Mouse (Mus musculus) limb, embryonic 10.5 days (tissue): ENCODE measurements at regions not wholly inside any gene's neighbourhood (a gene's known extent, or its start where the extent isn't known, plus 50 kb on each side); places are given as distances from the start of the nearest gene placed in this dataset.

ENCODE experiments used
- DNase-seq: peaks from one replicate; pipeline ENCODE4 v3.0.0-alpha.2; 2017; ENCODE audit warnings: low spot score
- H3K27ac ChIP-seq: fragments of 300-500 bp; sonication (generic); 2 replicates; pipeline ENCODE4 v1.5.1; 2016; ENCODE audit warnings: mild to moderate bottlenecking
- H3K27me3 ChIP-seq: fragments of 300-500 bp; sonication (generic); 2 replicates; pipeline ENCODE4 v1.6.1; 2016; ENCODE audit warnings: low read depth, mild to moderate bottlenecking; ENCODE audit not compliant: poor library complexity, severe bottlenecking
- H3K36me3 ChIP-seq: fragments of 300-500 bp; sonication (generic); 2 replicates; pipeline ENCODE4 v1.6.1; 2016; ENCODE audit warnings: mild to moderate bottlenecking, moderate library complexity
- H3K4me1 ChIP-seq: fragments of 300-500 bp; sonication (generic); 2 replicates; pipeline ENCODE4 v1.6.1; 2016
- H3K4me3 ChIP-seq: fragments of 300-500 bp; sonication (generic); 2 replicates; pipeline ENCODE4 v1.5.1; 2016; ENCODE audit warnings: mild to moderate bottlenecking, moderate library complexity
- H3K9me3 ChIP-seq: fragments of 300-500 bp; sonication (generic); replicated peaks from 2 replicates; pipeline ENCODE4 v1.6.1; 2016; ENCODE audit warnings: mild to moderate bottlenecking
- WGBS: fragments of 180-500 bp; shearing (Covaris S2); methylation state at CpG from one replicate; pipeline ENCODE4 v1.1.7; 2016; 5-methylcytosine and 5-hydroxymethylcytosine counted together

DNA sequence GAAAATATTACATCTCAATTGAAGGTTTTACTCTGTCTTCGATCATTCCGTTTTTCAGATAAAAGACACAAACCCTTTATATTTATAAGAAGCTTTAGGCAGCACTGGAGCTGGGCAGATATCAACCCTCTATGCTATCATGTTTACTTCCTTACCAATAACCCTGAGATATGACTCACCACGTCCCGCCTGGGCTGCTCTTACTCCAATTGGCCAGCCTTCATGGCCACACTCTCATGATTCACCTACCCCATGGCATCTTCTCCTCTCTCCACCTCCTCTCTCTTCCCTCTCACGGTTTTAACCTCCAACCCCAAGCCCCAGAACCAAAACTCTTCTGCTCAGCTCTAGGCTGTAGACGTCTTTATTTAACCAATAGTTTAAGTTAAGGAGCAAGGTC is 171.9 kb upstream of the Ubl3 start:
- WGBS = 89% methylated on average over 6 of the region's 6 CpGs
- Histone ChIP-seq H3K4me1 (no peaks in the 10 kb centered on the region), H3K27me3 (no peaks in the 10 kb centered on the region), H3K27ac (no peak overlapping the region), H3K4me3 (no peak overlapping the region), H3K9me3 (no peaks in the 10 kb centered on the region), H3K36me3 (no peaks in the 10 kb centered on the region)
- no peak for DNase-seq

DNA sequence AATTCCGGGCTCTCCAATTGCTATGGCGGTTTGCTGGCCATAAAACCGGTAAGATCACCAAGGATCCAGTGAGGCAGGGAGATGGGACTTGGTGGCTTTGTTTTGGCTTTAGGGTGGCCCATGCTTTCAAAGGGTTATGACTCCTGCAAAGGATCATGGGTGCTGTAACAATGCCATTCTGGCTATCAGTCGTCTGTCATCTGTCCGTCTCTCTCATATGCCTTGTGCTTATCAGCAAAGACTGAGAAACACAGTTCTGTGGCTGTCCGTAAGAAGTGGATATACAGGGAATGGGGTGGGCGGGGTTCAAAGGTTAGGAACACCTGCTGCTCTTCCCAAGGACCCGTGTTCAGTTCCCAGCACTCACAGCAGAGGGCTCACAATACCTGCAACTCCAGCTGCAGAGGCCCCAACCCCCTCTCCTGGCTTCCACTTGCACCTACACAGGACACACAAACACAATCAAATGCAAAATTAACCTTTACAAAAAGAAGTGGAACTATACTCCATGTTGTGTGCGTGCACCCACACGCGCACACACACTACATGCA is 171.2 kb upstream of the Ubl3 start:
- Histone ChIP-seq H3K4me3 (no peak overlapping the region), H3K27me3 (no peaks in the 10 kb centered on the region), H3K9me3 (peaks cover 2% of the 10 kb centered on the region), H3K36me3 (no peaks in the 10 kb centered on the region), H3K4me1 (no peaks in the 10 kb centered on the region), H3K27ac (no peak overlapping the region)
- whole genome bisulfite sequencing = 92% methylated on average over 11 of the region's 11 CpGs
- no peak for DNase-seq

DNA sequence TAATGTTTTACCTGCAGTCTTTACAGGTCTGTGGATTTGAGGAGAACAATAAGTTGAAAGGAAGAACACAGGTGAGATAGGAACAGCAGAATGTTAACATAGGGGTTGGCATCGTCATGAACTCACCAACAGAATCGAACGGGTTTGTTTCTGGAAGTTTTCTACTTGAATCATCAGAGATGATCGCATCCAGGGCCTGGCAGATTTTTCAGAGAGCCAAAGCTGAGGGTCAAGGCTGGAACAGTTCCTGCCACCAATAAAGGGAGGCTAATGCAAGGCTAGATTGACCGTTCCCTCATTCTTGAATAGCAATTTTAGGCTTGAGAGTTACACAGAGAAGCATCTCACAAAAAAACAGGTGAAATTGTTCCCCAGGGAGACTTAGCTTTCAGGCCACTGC is 168.0 kb upstream of the Ubl3 start:
- Histone ChIP-seq H3K27me3 (no peaks in the 10 kb centered on the region), H3K9me3 (peaks cover 7% of the 10 kb centered on the region), H3K27ac (no peak overlapping the region), H3K36me3 (no peaks in the 10 kb centered on the region), H3K4me3 (no peak overlapping the region), H3K4me1 (no peaks in the 10 kb centered on the region)
- no peak for DNase-seq
- 90% methylated on average over 5 of the region's 5 CpGs for WGBS

DNA sequence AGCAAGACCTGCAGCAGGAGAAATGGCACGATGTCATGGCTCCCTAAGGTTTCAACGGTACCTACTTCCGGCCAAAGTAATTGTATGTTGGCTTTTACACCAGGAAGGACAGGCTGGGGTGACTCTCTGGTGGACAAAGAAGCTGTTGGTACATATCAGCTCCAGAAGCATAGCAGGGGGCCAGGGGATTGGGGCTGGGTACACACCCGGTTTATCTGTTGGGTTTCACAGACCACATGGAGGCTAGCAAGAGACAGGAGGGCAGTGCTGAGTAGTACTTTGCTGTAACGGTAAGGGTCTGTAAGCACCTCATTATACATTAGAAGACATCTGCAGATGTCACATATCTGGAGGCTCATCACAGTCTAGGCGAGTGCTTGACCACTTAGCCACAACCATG is 164.0 kb upstream of the Ubl3 start:
- Histone ChIP-seq H3K9me3 (peaks cover 7% of the 10 kb centered on the region), H3K4me1 (0 out of 2 replicates have a peak, but pooled peaks cover 4% of the 10 kb centered on the region), H3K27me3 (no peaks in the 10 kb centered on the region), H3K36me3 (no peaks in the 10 kb centered on the region), H3K4me3 (no peak overlapping the region), H3K27ac (no peak overlapping the region)
- WGBS = 96% methylated on average over 6 of the region's 6 CpGs
- no peak for DNase-seq

DNA sequence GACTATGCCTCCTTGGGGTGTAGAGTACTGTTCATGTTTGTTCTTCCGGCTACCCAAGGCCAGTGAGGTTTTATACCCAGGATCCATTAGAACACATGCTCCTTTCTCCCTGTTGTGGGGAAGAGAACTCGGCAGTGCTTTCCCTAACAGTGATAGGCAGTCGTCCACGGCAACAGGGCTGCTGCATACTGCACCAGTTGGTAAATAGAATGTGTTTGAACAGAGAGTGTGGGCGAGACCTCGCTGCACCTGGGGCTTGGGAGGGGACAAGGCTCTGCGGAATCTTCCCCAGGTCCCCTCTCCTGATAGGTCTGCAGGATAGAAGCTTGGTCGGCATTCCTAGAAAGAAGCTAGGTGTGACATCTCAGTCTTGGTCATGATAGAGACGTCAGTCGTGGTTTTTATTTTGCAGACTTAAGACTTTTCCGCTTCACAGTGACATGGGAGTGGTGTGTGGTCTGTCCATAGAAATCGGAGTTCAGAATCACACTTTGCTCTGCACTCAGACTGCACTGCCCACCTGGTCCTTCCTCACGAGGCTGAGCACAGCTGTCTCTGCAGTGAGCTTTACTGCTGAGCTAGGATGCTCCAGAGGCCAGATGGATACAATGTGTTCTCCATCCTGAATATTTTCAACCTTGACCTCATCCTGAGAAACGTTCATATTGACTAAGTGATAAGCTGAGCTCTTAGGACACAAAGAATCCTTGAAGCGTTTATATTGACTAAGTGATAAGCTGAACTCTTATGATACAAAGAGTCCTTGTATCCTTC is 162.8 kb upstream of the Ubl3 start:
- Histone ChIP-seq H3K9me3 (peaks cover 7% of the 10 kb centered on the region), H3K27ac (no peak overlapping the region), H3K4me3 (no peak overlapping the region), H3K27me3 (no peaks in the 10 kb centered on the region), H3K4me1 (0 out of 2 replicates have a peak, but pooled peaks cover 4% of the 10 kb centered on the region), H3K36me3 (no peaks in the 10 kb centered on the region)
- no peak for DNase-seq
- 85% methylated on average over 15 of the region's 15 CpGs for WGBS

DNA sequence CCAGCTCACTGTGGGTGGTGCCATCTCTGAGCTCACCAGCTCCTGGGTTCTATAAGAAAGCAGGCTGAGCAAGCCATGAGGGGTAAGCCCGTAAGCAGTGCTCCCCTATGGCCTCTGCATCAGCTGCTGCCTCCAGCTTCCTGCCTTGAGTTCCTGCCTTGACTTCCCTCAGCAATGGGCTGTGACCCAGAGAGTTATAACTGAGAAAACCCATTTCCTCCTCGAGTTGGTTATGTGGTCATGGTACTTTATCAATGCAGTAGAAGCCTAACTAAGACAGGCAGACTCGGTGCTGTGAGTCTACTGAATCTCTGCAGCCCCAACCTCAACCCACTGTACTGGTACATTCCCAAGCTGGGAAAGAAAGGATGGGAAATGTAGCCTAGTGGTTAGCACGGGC is 162.2 kb upstream of the Ubl3 start:
- DNase-seq = no peak
- no peak overlapping the region for H3K27ac ChIP-seq
- no peaks in the 10 kb centered on the region for H3K27me3 ChIP-seq
- no peaks in the 10 kb centered on the region for H3K36me3 ChIP-seq
- H3K4me3 ChIP-seq = no peak overlapping the region
- 82% methylated on average over 4 of the region's 4 CpGs for WGBS
- peaks cover 7% of the 10 kb centered on the region for H3K9me3 ChIP-seq
- 0 out of 2 replicates have a peak, but pooled peaks cover 4% of the 10 kb centered on the region for H3K4me1 ChIP-seq

DNA sequence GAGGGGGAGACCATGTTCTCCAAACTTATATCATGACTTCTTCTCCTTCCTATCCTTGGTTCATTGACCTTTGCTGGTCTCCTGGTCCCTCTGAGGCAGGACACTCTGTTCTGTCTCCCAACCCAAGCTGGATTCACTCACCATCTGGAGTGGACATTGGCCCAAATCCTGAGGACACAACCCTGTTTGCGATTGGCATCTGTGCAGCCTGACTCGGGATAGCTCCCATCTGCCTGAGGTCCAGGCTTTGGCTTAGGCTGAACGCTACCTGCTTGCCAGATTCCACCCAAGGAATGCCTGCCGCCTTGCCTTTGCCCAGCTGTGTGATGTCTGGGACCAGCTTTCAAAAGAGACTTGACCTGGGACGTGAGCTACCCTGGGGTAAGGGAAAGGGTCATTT is 161.2 kb upstream of the Ubl3 start:
- WGBS = 84% methylated on average over 5 of the region's 5 CpGs
- Histone ChIP-seq H3K4me1 (peaks cover 8% of the 10 kb centered on the region), H3K27me3 (0 out of 2 replicates have a peak, but pooled peaks cover 5% of the 10 kb centered on the region), H3K9me3 (peaks cover 5% of the 10 kb centered on the region), H3K4me3 (no peak overlapping the region), H3K27ac (no peak overlapping the region), H3K36me3 (no peaks in the 10 kb centered on the region)
- DNase-seq = no peak

DNA sequence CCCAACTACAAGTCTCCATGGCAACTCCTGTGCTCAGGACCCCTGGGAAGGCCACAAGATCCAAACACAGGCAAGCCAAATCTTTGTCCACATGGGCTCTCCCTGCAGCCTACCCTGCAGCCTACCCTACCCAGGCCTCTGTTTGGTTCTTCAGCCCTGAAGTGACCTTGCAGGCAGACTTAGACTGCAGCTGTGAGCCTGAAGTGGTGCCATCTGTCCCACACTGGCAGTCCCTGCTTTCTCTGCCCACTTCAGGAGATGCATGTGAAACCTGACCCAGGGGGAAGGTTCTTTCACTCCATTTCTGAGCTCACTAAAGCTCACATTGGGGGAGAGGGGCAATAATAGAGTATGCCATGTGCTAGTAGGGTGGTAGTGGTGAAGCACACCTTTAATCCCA is 160.4 kb upstream of the Ubl3 start:
- DNase-seq = no peak
- H3K36me3 ChIP-seq = no peaks in the 10 kb centered on the region
- no peak overlapping the region for H3K4me3 ChIP-seq
- H3K27ac ChIP-seq = no peak overlapping the region
- H3K9me3 ChIP-seq = no peaks in the 10 kb centered on the region
- H3K27me3 ChIP-seq = 0 out of 2 replicates have a peak, but pooled peaks cover 7% of the 10 kb centered on the region
- peaks cover 16% of the 10 kb centered on the region for H3K4me1 ChIP-seq

DNA sequence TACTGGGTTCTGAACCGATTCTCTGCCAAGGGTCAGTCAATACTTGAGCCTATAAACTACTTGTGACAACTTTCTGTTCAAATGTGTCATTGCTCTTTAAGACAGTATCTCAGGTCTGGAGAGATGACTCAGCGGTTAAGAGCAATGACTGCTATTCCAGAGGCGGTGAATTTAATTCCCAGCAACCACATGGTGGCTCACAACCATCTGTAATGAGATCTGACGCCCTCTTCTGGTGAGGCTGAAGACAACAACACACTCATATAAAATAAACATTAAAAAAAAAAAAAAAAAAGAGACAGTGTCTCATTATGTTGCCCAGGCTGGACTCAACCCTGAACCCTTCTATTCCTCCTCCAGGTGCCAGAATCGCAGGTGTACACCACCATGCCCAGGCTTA is 159.0 kb upstream of the Ubl3 start:
- WGBS = 79% methylated on average over 5 of the region's 5 CpGs
- H3K4me1 ChIP-seq = peaks cover 22% of the 10 kb centered on the region
- no peak overlapping the region for H3K4me3 ChIP-seq
- DNase-seq = no peak
- H3K27me3 ChIP-seq = 0 out of 2 replicates have a peak, but pooled peaks cover 7% of the 10 kb centered on the region
- no peaks in the 10 kb centered on the region for H3K36me3 ChIP-seq
- no peak overlapping the region for H3K27ac ChIP-seq
- no peaks in the 10 kb centered on the region for H3K9me3 ChIP-seq

DNA sequence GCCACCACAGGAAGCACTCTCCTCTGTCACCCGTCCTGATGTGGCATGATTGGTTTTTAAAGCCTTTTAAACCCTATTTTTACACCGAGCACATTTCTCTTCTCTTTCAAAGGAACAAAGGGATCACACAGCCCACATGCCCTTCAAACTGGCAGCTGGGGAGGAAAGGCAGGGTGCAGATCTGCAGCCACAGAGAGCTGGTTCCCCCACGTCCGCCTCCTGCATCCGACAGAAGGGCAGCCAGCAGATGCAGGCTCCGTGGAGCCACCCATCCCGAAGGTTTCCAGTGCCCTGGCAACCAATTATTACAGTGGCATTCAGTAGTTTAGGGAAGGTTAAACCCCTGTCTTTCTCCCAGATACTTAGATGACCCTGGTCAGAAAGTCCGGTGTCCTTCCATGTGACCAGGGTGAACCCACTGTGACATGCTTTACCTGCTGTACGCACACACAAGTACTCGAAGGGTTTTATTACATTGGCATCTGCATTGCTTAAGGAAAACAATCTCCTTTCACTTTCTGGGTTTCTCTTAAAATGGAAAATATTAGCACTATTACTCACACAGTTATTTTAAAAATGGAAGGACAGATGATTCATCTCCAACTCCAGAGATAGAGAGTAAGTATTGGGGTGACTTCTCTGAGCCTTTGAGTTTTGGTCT is 156.7 kb upstream of the Ubl3 start:
- Histone ChIP-seq H3K4me1 (peaks cover 22% of the 10 kb centered on the region), H3K27ac (no peak overlapping the region), H3K4me3 (no peak overlapping the region), H3K36me3 (no peaks in the 10 kb centered on the region), H3K9me3 (no peaks in the 10 kb centered on the region), H3K27me3 (0 out of 2 replicates have a peak, but pooled peaks cover 7% of the 10 kb centered on the region)
- WGBS = 41% methylated on average over 10 of the region's 10 CpGs
- DNase-seq = no peak

DNA sequence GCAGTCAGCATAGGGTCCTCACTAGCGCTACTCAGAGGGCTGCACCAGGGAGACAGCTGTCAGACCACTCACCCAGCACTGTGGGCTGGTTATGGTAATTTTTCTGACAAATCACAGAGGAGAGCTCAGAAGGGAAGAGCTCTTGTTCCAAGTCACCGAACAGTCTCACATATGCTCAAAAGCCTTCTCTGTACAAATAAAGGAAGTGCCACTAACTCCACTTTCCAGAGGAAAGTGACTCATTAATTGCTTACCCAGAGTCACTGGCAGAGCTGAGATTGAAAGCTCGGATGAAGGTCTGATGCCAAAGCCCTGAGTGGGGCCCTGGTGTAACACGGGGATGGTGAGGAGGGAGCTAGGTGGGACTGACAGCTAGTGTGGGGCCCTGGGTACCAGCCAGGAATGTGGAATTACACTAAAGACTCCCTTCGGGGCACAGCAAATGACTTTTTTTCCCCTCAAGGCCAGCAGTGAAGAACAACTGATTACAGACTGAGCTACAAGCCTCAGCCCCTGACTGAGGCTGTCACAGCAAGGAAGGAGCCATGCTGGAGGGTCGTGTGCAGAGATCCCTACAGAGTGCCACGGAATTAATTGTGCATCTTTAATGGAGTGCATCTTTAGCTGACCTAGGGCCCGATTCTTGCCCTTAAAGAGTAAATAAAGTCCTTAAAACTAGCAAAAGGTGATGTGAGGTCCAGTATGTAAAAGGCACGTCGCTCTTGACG is 155.6 kb upstream of the Ubl3 start:
- whole genome bisulfite sequencing = 42% methylated on average over 11 of the region's 11 CpGs
- Histone ChIP-seq H3K27ac (no peak overlapping the region; the same call in 1 of the 2 replicates), H3K4me1 (peaks cover 28% of the 10 kb centered on the region), H3K4me3 (no peak overlapping the region), H3K9me3 (no peaks in the 10 kb centered on the region), H3K36me3 (no peaks in the 10 kb centered on the region), H3K27me3 (0 out of 2 replicates have a peak, but pooled peaks cover 7% of the 10 kb centered on the region)
- DNase-seq = no peak

DNA sequence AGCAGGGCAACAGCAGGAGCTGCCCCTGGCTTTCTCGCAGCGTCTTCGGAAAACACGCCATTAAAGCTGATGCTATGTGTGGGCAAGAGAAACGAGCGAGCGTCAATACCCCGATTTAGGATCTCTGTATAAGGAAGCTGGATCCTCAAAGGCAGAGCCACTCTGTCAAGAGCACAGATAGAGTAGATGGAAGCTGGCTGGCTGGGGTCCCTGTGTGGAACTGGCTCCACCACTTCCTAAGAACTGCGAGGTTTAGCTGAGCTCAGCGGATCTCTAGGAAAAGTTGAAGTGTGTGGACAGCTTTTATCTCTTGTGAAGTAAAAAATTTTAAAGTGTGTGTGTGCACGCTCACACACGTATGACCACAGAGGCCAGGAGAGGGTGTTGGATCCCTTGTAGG is 154.7 kb upstream of the Ubl3 start:
- Histone ChIP-seq H3K4me3 (no peak overlapping the region), H3K27ac (no peak overlapping the region), H3K27me3 (0 out of 2 replicates have a peak, but pooled peaks cover 7% of the 10 kb centered on the region), H3K4me1 (peaks cover 27% of the 10 kb centered on the region), H3K9me3 (no peaks in the 10 kb centered on the region), H3K36me3 (no peaks in the 10 kb centered on the region)
- no peak for DNase-seq
- WGBS = 92% methylated on average over 12 of the region's 12 CpGs
